Mouse (Mus musculus): ENCODE measurements at regions not wholly inside any gene's neighbourhood (a gene's known extent, or its start where the extent isn't known, plus 50 kb on each side); places are given as distances from the start of the nearest gene placed in this dataset.
"Not testable (repeated sequence)": the region's sequence is repeated elsewhere in the genome, so short reads cannot be mapped to it uniquely, and the experiment has no call there.

- no peak for DNase-seq
These were observed 169.2 kb upstream of the Otx2 start for GRCm38 (mm10) chr14:48842861-48843260.

GRCm38 (mm10) chr14:48841278-48841677 lies 167.7 kb upstream of the Otx2 start:
- no peak for DNase-seq

- no peak for DNase-seq
These were observed 163.6 kb upstream of the Otx2 start for GRCm38 (mm10) chr14:48837181-48837580.

- DNase-seq, result no peak
These were observed 162.5 kb upstream of the Otx2 start for GRCm38 (mm10) chr14:48836071-48836470.

- no peak for DNase-seq
These were observed 160.8 kb upstream of the Otx2 start for GRCm38 (mm10) chr14:48834416-48834815.

DNA sequence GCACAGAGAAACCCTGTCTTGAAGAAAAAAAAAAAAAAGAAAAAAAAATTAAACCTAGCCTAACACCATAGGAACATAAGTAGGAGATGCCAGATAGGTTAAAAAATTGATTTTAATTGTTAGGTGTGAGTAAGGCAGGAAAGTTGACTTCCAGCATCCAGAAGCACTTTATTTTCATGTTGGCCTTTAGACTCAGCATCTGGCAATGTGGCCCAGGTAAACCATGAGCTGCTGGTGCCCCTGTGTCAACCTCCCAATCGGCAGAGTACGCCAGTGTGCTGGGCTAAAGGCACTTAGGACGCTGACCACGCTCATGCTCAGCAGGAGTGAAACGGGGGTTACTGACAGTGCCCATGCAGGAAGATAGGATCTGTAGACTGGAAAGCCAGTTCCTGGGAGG lies 152.8 kb upstream of the Otx2 start:
- no peak for DNase-seq

- DNase-seq, result no peak
These were observed 150.8 kb upstream of the Otx2 start for GRCm38 (mm10) chr14:48824375-48824774.

GRCm38 (mm10) chr14:48815941-48816340 lies 142.3 kb upstream of the Otx2 start:
- DNase-seq, result no peak

DNA sequence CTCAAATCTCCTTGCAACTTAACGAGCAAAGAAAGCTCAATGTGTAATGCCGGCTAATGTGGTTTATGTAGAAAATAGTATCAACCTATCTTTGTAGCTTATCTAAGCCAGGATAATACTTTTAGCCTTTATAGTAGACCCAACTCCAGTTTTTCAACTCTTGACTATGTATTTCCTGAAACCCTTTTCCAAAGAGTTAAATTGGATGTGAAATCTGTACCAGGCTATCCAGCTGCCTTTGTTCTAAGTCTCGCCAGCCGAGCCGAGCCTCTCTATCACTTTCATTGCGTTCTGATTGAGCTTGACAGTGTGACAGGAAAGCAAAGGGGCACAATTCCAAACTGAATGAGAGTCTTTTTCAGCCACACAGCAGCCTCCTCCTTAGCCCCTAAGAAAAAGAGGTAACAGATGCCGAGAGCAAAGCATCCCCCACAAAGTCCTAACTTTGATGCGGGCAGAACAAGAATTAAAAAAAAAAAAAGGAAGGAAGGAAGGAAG lies 141.7 kb upstream of the Otx2 start:
- no peak for DNase-seq

- no peak for DNase-seq
These were observed 139.3 kb upstream of the Otx2 start for GRCm38 (mm10) chr14:48812741-48813495.

DNA sequence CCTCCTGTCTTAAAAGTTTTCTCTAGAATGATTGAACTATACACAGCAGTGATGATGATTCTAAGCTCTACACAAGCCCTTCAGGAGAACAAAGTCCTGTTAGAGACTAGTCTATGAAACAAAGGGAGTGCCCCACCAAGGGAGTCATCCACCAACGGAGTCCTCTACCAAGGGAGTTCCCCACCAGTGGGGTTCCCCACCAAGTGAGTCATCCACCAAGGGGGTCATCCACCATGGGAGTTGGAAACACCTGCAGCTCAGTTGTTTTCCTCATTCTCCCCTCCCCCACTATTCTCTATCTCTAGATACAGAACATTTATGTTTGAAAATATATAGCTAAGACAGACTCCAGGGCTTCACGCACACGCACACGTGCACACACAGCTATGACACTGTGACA lies 130.5 kb upstream of the Otx2 start:
- DNase-seq, result no peak

DNA sequence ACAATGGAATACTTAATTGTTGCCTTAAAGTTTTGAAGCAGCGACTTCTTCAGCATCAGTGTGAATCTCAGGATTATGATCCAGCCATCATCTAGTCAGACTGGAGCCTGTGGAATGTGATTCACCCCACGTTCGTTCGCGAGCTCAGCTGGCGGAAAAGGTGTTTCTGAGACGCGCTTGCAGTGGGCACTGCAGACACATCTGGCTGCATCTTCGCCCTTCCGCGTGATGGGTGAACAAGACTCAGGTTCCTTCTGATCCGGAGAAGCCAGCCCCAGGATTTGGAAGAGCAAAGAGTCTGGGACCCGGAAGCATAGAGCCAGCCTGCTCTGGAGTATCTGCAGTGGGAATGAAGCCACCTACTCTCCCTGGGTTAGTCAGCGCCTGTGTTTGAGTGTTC lies 127.7 kb upstream of the Otx2 start:
- no peak for DNase-seq

DNA sequence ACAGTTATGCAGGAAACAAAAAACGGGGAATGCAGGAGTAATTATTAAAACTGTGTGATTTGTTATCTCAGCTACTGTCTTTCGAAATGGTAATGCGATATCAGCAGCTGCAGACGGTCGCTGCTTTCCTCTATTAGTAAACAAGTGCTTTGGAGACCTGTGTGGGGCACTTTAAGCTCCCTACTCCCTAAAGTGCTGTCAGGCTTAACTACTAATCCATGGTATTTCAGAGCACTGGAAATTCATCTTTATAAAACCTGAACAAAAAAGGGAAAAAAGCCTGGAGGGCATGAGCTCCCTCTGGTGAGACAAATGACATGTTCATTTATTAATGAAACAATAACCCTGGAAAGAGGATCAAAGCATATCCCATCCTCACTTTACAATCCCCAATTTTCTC lies 127.2 kb upstream of the Otx2 start:
- no peak for DNase-seq

GRCm38 (mm10) chr14:48800100-48800449 lies 126.5 kb upstream of the Otx2 start:
- no peak for DNase-seq

GRCm38 (mm10) chr14:48799442-48800099 lies 126.0 kb upstream of the Otx2 start:
- no peak for DNase-seq

DNA sequence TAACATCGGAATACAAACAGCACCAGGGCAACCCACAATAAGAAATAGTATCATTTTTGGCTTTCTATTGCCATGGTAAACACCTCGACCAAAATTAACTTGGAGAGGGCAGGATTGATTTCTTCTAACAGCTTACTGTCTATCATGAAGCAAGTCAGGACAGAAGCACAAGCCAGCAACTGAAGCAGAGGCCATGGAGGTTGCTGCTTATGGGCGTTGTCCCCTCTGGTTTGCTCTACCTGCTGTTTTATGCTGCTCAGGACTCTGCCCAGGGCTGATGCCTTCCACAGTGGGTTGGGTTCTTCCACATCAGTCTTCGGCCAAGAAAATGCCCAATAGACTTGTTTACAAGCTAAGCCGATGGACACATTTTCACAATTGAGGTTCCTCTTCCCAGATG lies 117.9 kb upstream of the Otx2 start:
- DNase-seq, result no peak

GRCm38 (mm10) chr14:48779327-48779726 lies 105.7 kb upstream of the Otx2 start:
- no peak for DNase-seq

DNA sequence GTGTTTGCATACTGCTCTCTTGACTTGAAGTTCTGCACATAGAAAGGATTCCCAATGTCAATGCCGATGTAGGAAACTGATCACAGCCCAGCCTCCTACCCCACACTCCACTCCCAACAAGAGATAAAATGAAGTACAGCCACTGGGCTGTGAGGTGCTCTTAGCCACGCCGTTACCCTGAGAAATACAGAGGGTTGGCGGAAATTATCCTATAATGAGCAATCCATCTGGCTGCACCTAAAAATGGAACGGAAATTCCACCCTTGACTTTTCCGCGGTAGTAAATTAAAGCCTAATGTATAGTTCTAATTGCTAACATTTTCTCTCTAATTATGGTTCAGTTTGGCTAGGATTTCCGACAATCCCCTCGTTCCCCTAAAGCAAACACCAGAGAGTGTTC lies 97.2 kb upstream of the Otx2 start:
- no peak for DNase-seq

DNA sequence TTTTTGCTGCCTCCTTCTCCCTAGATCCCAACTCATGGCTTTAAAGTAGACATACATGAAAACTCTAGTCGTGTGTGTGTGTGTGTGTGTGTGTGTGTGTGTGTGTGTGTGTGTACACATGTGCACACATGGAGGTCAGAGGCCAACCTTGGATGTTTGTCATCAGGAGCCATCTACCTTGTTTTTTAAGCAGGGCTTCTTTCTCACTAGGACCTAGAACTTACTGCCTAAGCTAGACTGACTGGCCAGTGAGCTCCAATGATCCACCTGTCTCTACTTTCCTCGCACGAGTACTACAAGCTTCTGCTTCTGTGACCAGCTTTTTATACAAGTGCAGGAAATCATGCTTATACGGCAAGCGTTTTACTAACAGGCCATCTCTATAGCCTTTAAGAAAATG lies 89.1 kb upstream of the Otx2 start:
- no peak for DNase-seq

GRCm38 (mm10) chr14:48761002-48761648 lies 87.5 kb upstream of the Otx2 start:
- DNase-seq, result no peak

- DNase-seq, result not testable (repeated sequence)
These were observed 81.5 kb upstream of the Otx2 start for GRCm38 (mm10) chr14:48755096-48755495.

DNA sequence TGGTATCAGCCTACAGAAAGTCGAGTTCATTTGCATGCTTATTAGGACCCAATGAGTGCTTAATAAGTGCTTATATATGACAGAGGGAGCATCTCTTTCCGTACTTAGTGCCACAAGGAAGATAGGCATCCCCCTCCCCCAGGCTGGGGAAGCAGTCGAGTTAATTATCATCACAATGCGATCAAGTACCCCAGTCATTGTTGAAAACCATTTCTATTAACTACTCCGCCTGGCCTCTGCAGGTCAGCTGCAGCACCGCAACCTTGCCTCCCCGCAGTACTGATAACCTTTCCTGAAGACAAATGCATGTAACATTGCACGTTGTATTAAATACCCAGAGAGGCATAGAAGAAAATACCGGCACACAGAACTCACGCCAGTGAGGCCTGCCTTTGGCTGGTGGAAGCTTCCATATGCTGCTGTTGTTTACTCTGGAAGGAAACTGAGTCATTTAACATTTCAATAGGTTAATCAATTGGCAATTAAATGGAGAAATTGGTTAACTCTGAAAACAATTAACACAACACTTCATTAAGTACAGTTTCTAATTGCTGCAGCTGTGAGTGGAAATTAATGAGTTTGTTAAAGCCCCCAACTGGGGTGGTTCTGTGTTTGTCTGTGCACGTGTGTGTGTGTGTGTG lies 80.6 kb upstream of the Otx2 start:
- DNase-seq, result no peak

DNA sequence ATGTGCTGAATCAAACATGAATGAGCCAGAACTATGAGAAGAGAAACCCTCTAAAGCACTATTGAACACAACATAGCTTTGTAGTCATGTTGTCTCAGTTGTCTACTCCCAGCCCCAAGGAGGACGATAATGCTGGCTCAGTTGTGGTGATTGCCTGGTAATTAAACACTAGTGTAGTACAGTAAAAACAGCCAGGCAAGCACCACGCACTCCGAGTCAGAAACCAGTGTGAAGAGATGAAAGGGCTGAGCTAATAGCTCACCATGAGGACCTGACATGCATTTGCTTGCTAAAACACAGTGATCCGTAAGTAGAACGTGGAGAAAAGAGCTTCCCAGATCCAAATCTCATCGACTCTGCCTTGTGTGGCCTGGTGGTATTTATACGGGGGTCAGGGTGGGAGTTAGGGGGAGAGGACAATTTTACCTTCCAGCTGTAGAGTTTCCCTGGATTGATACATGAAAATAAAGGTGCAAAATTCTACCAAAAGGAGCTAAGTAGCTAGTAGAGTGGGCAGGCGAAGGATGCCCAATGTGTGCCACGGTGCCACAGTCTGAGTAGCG lies 80.0 kb upstream of the Otx2 start:
- DNase-seq, result no peak

Data from kidney, postnatal 25 days (tissue).